ENCODE assay signal across 21 mouse cellular contexts in the genomic region with DNA sequence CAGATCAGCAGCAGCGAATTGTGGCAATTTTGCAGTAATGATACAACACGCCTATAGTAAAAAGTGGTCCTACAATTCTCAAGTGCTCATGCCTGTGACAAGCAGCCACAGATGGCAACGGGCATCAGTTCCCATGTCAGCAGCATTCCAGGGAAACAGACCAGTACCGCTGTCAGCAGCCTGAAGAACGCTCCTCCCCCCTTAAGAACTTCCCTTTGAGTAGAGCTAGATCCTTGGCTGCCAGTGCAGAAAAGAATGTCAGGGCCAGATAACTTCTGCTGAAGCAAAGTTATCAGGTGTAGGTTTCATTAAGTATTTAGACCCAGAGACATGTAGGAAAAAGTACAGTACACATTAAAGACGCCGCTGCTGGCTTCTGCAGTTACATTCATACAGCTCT. TPM values are rescaled to one million over a fixed set of nuclear protein-coding genes. Genes with fewer than 3 reads are reported as not detected.
DNase-seq lines count a peak whose midpoint lies in the region; ATAC-seq and TF ChIP-seq lines count a peak whose summit lies in the region.
"Had no signal": no experiment of that assay in that cellular context is flagged by ENCODE, and none has a peak within 500 bp of the region (broad histone marks: within the 10 kb centered on the region; RNA-seq: fewer than 3 reads in every experiment).

No protein-coding gene starts in this region.

- no peak for TF ChIP-seq CTCF in lung, embryonic 14.5 days (IDR thresholded peaks at IDR 0.05; ENCODE audit: low read depth)

- no peak for DNase-seq in heart, postnatal 4 days
- DNase-seq in lung, embryonic 14.5 days: peak; percentile 28
- no peak for DNase-seq in lung, postnatal 36 days
- peak; percentile 9 for DNase-seq in embryonic facial prominence, embryonic 10.5 days (ENCODE audit: low spot score)
- peak; percentile 26 for DNase-seq in mesoderm, embryonic 11.5 days (ENCODE audit: low read depth, low spot score)
- no peak for DNase-seq in thymus, postnatal 14 days
- DNase-seq: cerebellum, adult 11-12 months; cerebellum, postnatal 36 days; kidney, postnatal 10 days; layer of hippocampus, adult 9-11 months; thymus, postnatal 4 days had no signal

- peak overlapping the region; percentile 22 for H3K27ac ChIP-seq in heart, embryonic 12.5 days (ENCODE audit: poor library complexity, severe bottlenecking)
- no peak overlapping the region for H3K27ac ChIP-seq in lung, embryonic 14.5 days (ENCODE audit: low read depth)
- no peak overlapping the region for H3K27ac ChIP-seq in embryonic facial prominence, embryonic 10.5 days (replicated peaks)
- H3K27ac ChIP-seq in hindbrain, embryonic 16.5 days (ENCODE audit: low read depth, low read length): no peak overlapping the region
- H3K27ac ChIP-seq: forebrain, embryonic 15.5 days; hindbrain, embryonic 12.5 days; intestine, embryonic 15.5 days; liver, embryonic 14.5 days; midbrain, embryonic 15.5 days; stomach, postnatal 0 days had no signal

- peaks cover 30% of the 10 kb centered on the region for H3K4me1 ChIP-seq in heart, embryonic 12.5 days (replicated peaks)
- no peaks in the 10 kb centered on the region for H3K4me1 ChIP-seq in lung, embryonic 14.5 days (ENCODE audit: insufficient read depth)
- peaks cover 14% of the 10 kb centered on the region for H3K4me1 ChIP-seq in embryonic facial prominence, embryonic 10.5 days
- no peaks in the 10 kb centered on the region for H3K4me1 ChIP-seq in hindbrain, embryonic 16.5 days (ENCODE audit: control insufficient read depth, insufficient read depth, low read depth, low read length)
- H3K4me1 ChIP-seq: forebrain, embryonic 15.5 days; hindbrain, embryonic 12.5 days; intestine, embryonic 15.5 days; midbrain, embryonic 15.5 days had no signal

- 12% methylated on average over 7 of the region's 7 CpGs for WGBS in heart, embryonic 12.5 days
- WGBS in lung, embryonic 14.5 days: 35% methylated on average over 7 of the region's 7 CpGs
- WGBS in embryonic facial prominence, embryonic 10.5 days: 44% methylated on average over 7 of the region's 7 CpGs
- 42% methylated on average over 7 of the region's 7 CpGs for WGBS in hindbrain, embryonic 16.5 days

- H3K27me3 ChIP-seq in heart, embryonic 12.5 days (replicated peaks): peaks cover 7% of the 10 kb centered on the region; the same call in 1 of the 2 replicates
- H3K27me3 ChIP-seq in lung, embryonic 14.5 days (ENCODE audit: insufficient read depth, low read length): no peaks in the 10 kb centered on the region
- H3K27me3 ChIP-seq in embryonic facial prominence, embryonic 10.5 days (replicated peaks; ENCODE audit: low read depth, poor library complexity, severe bottlenecking): no peaks in the 10 kb centered on the region
- no peaks in the 10 kb centered on the region for H3K27me3 ChIP-seq in hindbrain, embryonic 16.5 days (replicated peaks; ENCODE audit: control insufficient read depth, insufficient read depth, low read length)
- H3K27me3 ChIP-seq: CH12.LX; forebrain, embryonic 15.5 days; hindbrain, embryonic 12.5 days; intestine, embryonic 15.5 days; midbrain, embryonic 15.5 days had no signal

- no peak overlapping the region; the same call in 1 of the 2 replicates for H3K4me2 ChIP-seq in heart, embryonic 12.5 days
- H3K4me2 ChIP-seq in lung, embryonic 14.5 days: no peak overlapping the region
- no peak overlapping the region for H3K4me2 ChIP-seq in hindbrain, embryonic 16.5 days (ENCODE audit: low read length)
- H3K4me2 ChIP-seq: forebrain, embryonic 15.5 days; hindbrain, embryonic 12.5 days; intestine, embryonic 15.5 days; midbrain, embryonic 15.5 days had no signal

- no peak overlapping the region for H3K4me3 ChIP-seq in heart, embryonic 12.5 days
- H3K4me3 ChIP-seq in lung, embryonic 14.5 days (ENCODE audit: low read depth, low read length): no peak overlapping the region
- H3K4me3 ChIP-seq in embryonic facial prominence, embryonic 10.5 days: no peak overlapping the region
- H3K4me3 ChIP-seq in hindbrain, embryonic 16.5 days (ENCODE audit: low read length): no peak overlapping the region
- H3K4me3 ChIP-seq: forebrain, embryonic 15.5 days; hindbrain, embryonic 12.5 days; intestine, embryonic 15.5 days; midbrain, embryonic 15.5 days had no signal

- H3K9me3 ChIP-seq in heart, embryonic 12.5 days (replicated peaks): no peaks in the 10 kb centered on the region
- no peaks in the 10 kb centered on the region for H3K9me3 ChIP-seq in lung, embryonic 14.5 days (ENCODE audit: low read depth, low read length)
- H3K9me3 ChIP-seq in embryonic facial prominence, embryonic 10.5 days: no peaks in the 10 kb centered on the region
- no peaks in the 10 kb centered on the region for H3K9me3 ChIP-seq in hindbrain, embryonic 16.5 days (ENCODE audit: control insufficient read depth, low read length)
- H3K9me3 ChIP-seq: forebrain, embryonic 15.5 days; hindbrain, embryonic 12.5 days; intestine, embryonic 15.5 days; midbrain, embryonic 15.5 days had no signal

- H3K36me3 ChIP-seq in heart, embryonic 12.5 days: no peaks in the 10 kb centered on the region
- H3K36me3 ChIP-seq in lung, embryonic 14.5 days (ENCODE audit: insufficient read depth): no peaks in the 10 kb centered on the region
- no peaks in the 10 kb centered on the region for H3K36me3 ChIP-seq in embryonic facial prominence, embryonic 10.5 days (replicated peaks)
- no peaks in the 10 kb centered on the region for H3K36me3 ChIP-seq in hindbrain, embryonic 16.5 days (ENCODE audit: control insufficient read depth, insufficient read depth, low read length)
- H3K36me3 ChIP-seq: forebrain, embryonic 15.5 days; hindbrain, embryonic 12.5 days; intestine, embryonic 15.5 days; midbrain, embryonic 15.5 days had no signal

- H3K9ac ChIP-seq in heart, embryonic 12.5 days: no peak overlapping the region
- H3K9ac ChIP-seq in lung, embryonic 14.5 days: no peak overlapping the region
- H3K9ac ChIP-seq in hindbrain, embryonic 16.5 days (ENCODE audit: low read depth, low read length): no peak overlapping the region
- H3K9ac ChIP-seq: forebrain, embryonic 15.5 days; hindbrain, embryonic 12.5 days; intestine, embryonic 15.5 days; liver, embryonic 14.5 days; midbrain, embryonic 15.5 days had no signal

- ATAC-seq in heart, embryonic 12.5 days (ENCODE audit: insufficient number of reproducible peaks, low FRiP score): peak; percentile 51; the same call in 1 of the 2 replicates
- ATAC-seq in lung, embryonic 14.5 days (ENCODE audit: insufficient read depth): no peak
- no peak for ATAC-seq in hindbrain, embryonic 16.5 days
- ATAC-seq: activated CD4-positive, CD25-positive, alpha-beta regulatory T cell, adult 4 months; forebrain, embryonic 15.5 days; intestine, embryonic 15.5 days; midbrain, embryonic 15.5 days had no signal

RNA-seq across cellular contexts. Expression of a gene that starts 8.4 kb away (rescaled TPM):
- polyA plus RNA-seq in heart, embryonic 12.5 days (2016; fragmentation: Nextera tagmentation; extraction: Ambion mirVana): 2.4 and 2.7 TPM in 2 replicates
- 10 to 100 TPM; 18.3 to 20.6 TPM for total RNA-seq in heart, postnatal 4 days (2021)
- 4.6 and 5.5 TPM in 2 replicates for polyA plus RNA-seq in lung, embryonic 14.5 days (2014; fragmentation: Nextera tagmentation; extraction: Ambion mirVana)
- polyA plus RNA-seq in embryonic facial prominence, embryonic 10.5 days (2016; fragmentation: Nextera tagmentation; extraction: Ambion mirVana): 3.2 and 3.7 TPM in 2 replicates
- polyA plus RNA-seq in hindbrain, embryonic 16.5 days (2015; fragmentation: Nextera tagmentation; extraction: Ambion mirVana): 2.8 and 3.0 TPM in 2 replicates

RNA-seq across cellular contexts. Expression of a gene that starts 40.0 kb away (rescaled TPM):
- 4.8 and 6.9 TPM in 2 replicates for polyA plus RNA-seq in heart, embryonic 12.5 days (2016; fragmentation: Nextera tagmentation; extraction: Ambion mirVana)
- total RNA-seq in heart, postnatal 4 days (2021): 10 to 100 TPM; 48.7 to 49.8 TPM
- polyA plus RNA-seq in lung, embryonic 14.5 days (2014; fragmentation: Nextera tagmentation; extraction: Ambion mirVana): 6.5 and 6.8 TPM in 2 replicates
- 8.6 and 9.9 TPM in 2 replicates for polyA plus RNA-seq in embryonic facial prominence, embryonic 10.5 days (2016; fragmentation: Nextera tagmentation; extraction: Ambion mirVana)
- 9.3 and 17.8 TPM in 2 replicates for polyA plus RNA-seq in hindbrain, embryonic 16.5 days (2015; fragmentation: Nextera tagmentation; extraction: Ambion mirVana)

RNA-seq across cellular contexts. Expression of a gene that starts 57.4 kb away (rescaled TPM):
- 444 and 452 TPM in 2 replicates for polyA plus RNA-seq in heart, embryonic 12.5 days (2016; fragmentation: Nextera tagmentation; extraction: Ambion mirVana)
- total RNA-seq in heart, postnatal 4 days (2021): 100 to 1,000 TPM; 174 to 190 TPM
- 548 and 630 TPM in 2 replicates for polyA plus RNA-seq in lung, embryonic 14.5 days (2014; fragmentation: Nextera tagmentation; extraction: Ambion mirVana)
- 909 and 921 TPM in 2 replicates for polyA plus RNA-seq in embryonic facial prominence, embryonic 10.5 days (2016; fragmentation: Nextera tagmentation; extraction: Ambion mirVana)
- 514 and 534 TPM in 2 replicates for polyA plus RNA-seq in hindbrain, embryonic 16.5 days (2015; fragmentation: Nextera tagmentation; extraction: Ambion mirVana)

RNA-seq across cellular contexts. Expression of a gene that starts 57.5 kb away (rescaled TPM):
- polyA plus RNA-seq in heart, embryonic 12.5 days (2016; fragmentation: Nextera tagmentation; extraction: Ambion mirVana): 4.2 and 4.3 TPM in 2 replicates
- total RNA-seq in heart, postnatal 4 days (2021): 1 to 10 TPM; 4.0 TPM
- polyA plus RNA-seq in lung, embryonic 14.5 days (2014; fragmentation: Nextera tagmentation; extraction: Ambion mirVana): 4.7 and 5.6 TPM in 2 replicates
- 8.3 and 8.6 TPM in 2 replicates for polyA plus RNA-seq in embryonic facial prominence, embryonic 10.5 days (2016; fragmentation: Nextera tagmentation; extraction: Ambion mirVana)
- polyA plus RNA-seq in hindbrain, embryonic 16.5 days (2015; fragmentation: Nextera tagmentation; extraction: Ambion mirVana): 53.0 and 61.1 TPM in 2 replicates

Comparison
In these comparisons a context has a peak if more than half of its experiments do, and no peak if none do; other contexts are left out.
1. DNase-seq: peak in lung, embryonic 14.5 days (single experiment), embryonic facial prominence, embryonic 10.5 days (single experiment) and mesoderm, embryonic 11.5 days (single experiment); none in heart, postnatal 4 days (single experiment), lung, postnatal 36 days (single experiment) and thymus, postnatal 14 days (single experiment).